Mouse (Mus musculus): ENCODE results near the gene Cks2. TPM values are rescaled to one million over a fixed set of nuclear protein-coding genes. Genes with fewer than 3 reads are reported as not detected.

The Cks2 gene
- total RNA-seq, 2 experiments from 2014 or later = 6.4 to 7.7 TPM

GRCm38 (mm10) chr13:51678687-51679086, 33.7 kb downstream of the Cks2 start:
- DNase-seq (ENCODE audit: low spot score in 2 of 2) = no peak

GRCm38 (mm10) chr13:51679332-51679731, 34.3 kb downstream of the Cks2 start:
- no peak for DNase-seq (ENCODE audit: low spot score in 2 of 2)

DNA sequence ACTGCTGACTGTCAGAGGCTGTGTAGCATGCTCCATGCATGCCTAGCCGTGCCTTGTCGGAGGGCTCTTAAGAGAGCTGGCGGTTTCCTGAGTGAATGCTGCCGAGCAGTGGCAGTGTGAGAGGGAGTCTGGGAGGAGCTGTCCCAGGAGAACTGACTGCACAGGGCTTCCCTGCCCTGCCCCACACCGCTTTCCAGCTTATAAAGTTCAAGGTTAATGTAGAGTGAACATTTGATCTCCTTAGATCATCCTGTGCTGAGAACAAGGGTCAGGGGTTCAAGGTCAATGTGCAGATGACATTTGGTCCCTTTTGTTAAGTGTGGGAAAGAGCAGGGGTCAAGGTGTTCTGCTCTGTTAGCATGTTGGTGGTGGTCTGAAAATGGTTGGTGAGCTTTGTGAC, 36.0 kb downstream of the Cks2 start:
- DNase-seq (ENCODE audit: low spot score in 2 of 2) = no peak

DNA sequence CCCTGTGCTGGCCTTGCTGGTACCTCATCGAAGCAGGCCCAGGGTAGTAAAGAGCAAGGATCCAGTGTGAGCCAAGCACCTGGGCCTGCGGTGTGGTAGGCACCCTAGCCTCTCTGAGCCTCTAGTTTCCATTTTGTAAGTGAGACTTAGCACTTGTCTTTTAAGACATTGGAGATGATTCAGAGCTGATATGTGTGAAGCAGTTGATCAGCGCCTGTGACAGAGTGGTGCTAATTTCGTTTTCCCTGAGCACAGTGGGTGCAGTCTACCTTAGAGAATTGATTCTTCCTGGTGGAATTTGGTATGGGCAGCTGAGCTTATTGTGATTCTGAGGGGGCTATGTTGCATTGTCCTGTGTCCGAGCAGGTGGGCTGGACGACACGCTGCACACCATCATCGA, 36.6 kb downstream of the Cks2 start:
- DNase-seq (ENCODE audit: low spot score in 2 of 2) = no peak

- DNase-seq (ENCODE audit: low spot score in 2 of 2) = no peak
Measured at GRCm38 (mm10) chr13:51685290-51685966, 40.4 kb downstream of the Cks2 start.

DNA sequence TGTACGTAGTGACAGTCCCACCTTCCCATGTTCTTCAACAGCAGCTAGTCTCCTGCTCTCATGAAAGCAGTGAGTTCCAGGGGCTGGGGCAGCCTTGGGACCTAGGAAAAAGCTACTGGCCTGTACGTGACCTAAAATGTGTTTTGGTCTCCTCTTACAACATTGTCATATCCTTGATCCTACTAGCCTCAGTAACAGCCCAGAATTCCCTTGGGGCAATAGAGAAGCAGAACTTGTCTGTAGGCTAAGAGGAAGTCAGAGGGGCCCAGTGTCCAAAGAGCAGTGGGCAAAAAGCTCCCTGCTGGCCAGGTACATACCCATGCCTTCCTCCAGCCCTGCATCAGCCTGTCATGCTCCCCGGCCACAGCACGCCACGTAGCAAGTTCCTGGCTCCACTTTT, 41.9 kb downstream of the Cks2 start:
- DNase-seq (ENCODE audit: low spot score in 2 of 2) = no peak

GRCm38 (mm10) chr13:51688688-51689087, 43.7 kb downstream of the Cks2 start:
- DNase-seq (ENCODE audit: low spot score in 2 of 2) = no peak

GRCm38 (mm10) chr13:51696481-51696880, 51.4 kb downstream of the Cks2 start:
- no peak for DNase-seq (ENCODE audit: low spot score in 2 of 2)

DNA sequence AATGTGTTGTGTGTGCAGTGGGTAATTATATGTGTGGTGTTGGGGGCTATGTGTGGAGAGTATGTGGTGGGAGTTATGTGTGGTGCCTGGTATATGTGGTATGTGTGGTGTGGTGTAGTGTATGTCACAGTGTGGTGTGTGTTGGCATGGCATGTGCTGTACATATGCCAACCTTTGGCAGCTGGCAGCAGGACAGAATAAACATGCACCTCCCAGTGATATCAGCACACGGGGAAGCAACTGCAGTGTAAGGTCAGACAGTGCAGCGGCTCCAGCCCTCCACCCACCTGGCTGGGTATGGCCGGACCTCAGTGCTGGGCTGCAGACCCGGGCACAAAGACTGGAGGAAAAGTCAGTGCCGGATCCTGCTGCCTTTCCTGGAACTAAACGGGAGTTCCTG, 52.4 kb downstream of the Cks2 start:
- DNase-seq (ENCODE audit: low spot score in 2 of 2) = no peak

DNA sequence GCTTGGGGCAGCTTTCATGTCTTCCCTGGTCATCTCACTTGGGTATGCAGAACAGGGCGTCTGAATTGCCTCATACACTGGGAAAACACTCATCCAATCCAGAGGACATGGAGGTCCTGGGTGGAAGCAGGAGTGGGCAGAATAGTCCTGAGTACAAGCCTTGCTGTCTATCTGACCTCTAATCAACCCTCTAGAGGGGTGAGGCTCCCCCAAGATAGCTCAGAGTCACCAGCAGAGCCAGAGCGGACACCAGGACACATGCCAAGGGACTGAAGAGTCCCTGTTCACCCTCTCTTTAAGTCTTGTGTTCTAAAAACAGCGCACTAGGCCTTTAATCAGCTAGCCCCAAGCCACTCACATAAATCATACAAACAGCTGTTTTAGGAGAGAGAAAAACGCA, 52.9 kb downstream of the Cks2 start:
- no peak for DNase-seq (ENCODE audit: low spot score in 2 of 2)

- DNase-seq (ENCODE audit: low spot score in 2 of 2) = no peak
Measured at GRCm38 (mm10) chr13:51698318-51698717, 53.3 kb downstream of the Cks2 start.

Other genes starting within 250 kb of the Cks2 start
- gene S1pr3, start 236.6 kb upstream of the Cks2 start, total RNA-seq (2021) = 1 to 10 TPM; 8.1 to 8.3 TPM
- 100 to 1,000 TPM; 204 to 206 TPM for gene Shc3, start 75.8 kb upstream of the Cks2 start, total RNA-seq (2021)
- 10 to 100 TPM; 16.8 to 18.0 TPM for gene Secisbp2, start 6.5 kb downstream of the Cks2 start, total RNA-seq (2021)
- gene Sema4d, start 148.5 kb downstream of the Cks2 start, total RNA-seq (2021) = 10 to 100 TPM; 85.2 to 96.2 TPM
- gene Gadd45g, start 201.4 kb downstream of the Cks2 start, total RNA-seq (2021) = 10 to 100 TPM; 22.0 to 23.1 TPM